Mouse (Mus musculus) megakaryocyte, embryonic 14.5 days (primary cell): Measurements from ENCODE around the gene Gm14496.
"Not testable (repeated sequence)": the region's sequence is repeated elsewhere in the genome, so short reads cannot be mapped to it uniquely, and the experiment has no call there.

Source experiments
- FLI1 ChIP-seq: IDR thresholded peaks from 2 replicates; pipeline ENCODE4 v1.6.1; 2012; ENCODE audit warnings: low read length, inconsistent platforms, mixed read lengths
- GATA1 ChIP-seq: IDR thresholded peaks from 3 replicates; pipeline ENCODE4 v1.6.1; 2012; ENCODE audit warnings: mixed read lengths, low read length, inconsistent platforms, borderline replicate concordance

GRCm38 (mm10) chr2:181981969-181982368 lies 9.0 kb upstream of the Gm14496 start:
- not testable (repeated sequence) for TF ChIP-seq GATA1, FLI1
